Mouse (Mus musculus): ENCODE measurements at regions not wholly inside any gene's neighbourhood (a gene's known extent, or its start where the extent isn't known, plus 50 kb on each side); places are given as distances from the start of the nearest gene placed in this dataset.

GRCm38 (mm10) chr1:94868872-94869271, 444.6 kb upstream of the Fam174a start:
- Histone ChIP-seq H3K9me3 (ENCODE audit: control insufficient read depth, low read length) (no peaks in the 10 kb centered on the region), H3K4me1 (replicated peaks; ENCODE audit: control insufficient read depth, insufficient read depth, low read length) (no peaks in the 10 kb centered on the region), H3K27me3 (ENCODE audit: control insufficient read depth, insufficient read depth, low read length) (no peaks in the 10 kb centered on the region), H3K4me3 (ENCODE audit: low read depth, low read length) (no peak overlapping the region), H3K36me3 (ENCODE audit: control insufficient read depth, insufficient read depth, low read length) (no peaks in the 10 kb centered on the region), H3K9ac (ENCODE audit: low read length) (no peak overlapping the region), H3K27ac (ENCODE audit: low read depth, low read length) (no peak overlapping the region), H3K4me2 (ENCODE audit: low read depth, low read length, severe bottlenecking) (no peak overlapping the region)
- ATAC-seq (replicated peaks; ENCODE audit: low FRiP score): no peak
- no peak for DNase-seq (ENCODE audit: low spot score)

- 93% methylated on average over 1 of the region's 1 CpGs for WGBS
- H3K9ac ChIP-seq (ENCODE audit: low read length): no peak overlapping the region
- DNase-seq (ENCODE audit: low spot score): no peak
These were observed 432.9 kb upstream of the Fam174a start for GRCm38 (mm10) chr1:94880553-94880952.

DNA sequence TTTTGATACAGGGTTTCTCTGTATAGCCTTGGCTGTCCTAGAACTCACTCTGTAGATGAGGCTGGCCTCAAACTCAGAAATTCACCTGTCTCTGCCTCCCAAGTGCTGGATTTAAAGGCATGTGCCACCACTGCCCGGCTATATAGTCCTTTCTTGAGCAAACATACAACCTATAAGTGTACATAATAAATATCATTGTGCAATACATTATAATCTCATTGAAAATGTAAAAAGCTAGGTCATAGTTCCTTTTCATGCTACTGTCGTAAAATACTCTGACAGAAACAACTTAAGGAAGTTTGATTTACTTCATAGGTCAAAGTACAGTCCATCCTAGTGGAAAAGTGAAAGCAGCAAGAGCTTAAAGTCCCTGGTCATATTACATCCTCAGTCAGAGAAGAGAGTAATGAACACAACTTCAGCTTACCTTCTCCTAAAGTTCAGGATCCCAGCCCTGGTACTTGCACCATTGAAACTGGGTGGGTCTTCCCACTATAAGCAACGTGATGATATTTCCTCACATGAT, 408.4 kb upstream of the Fam174a start:
- no peak overlapping the region for H3K9ac ChIP-seq (ENCODE audit: low read length)
- H3K36me3 ChIP-seq (ENCODE audit: control insufficient read depth, insufficient read depth, low read length): no peaks in the 10 kb centered on the region
- H3K4me2 ChIP-seq (ENCODE audit: low read depth, low read length, severe bottlenecking): no peak overlapping the region
- ATAC-seq (replicated peaks; ENCODE audit: low FRiP score): no peak
- DNase-seq (ENCODE audit: low spot score): no peak
- H3K27me3 ChIP-seq (ENCODE audit: control insufficient read depth, insufficient read depth, low read length): no peaks in the 10 kb centered on the region
- H3K27ac ChIP-seq (ENCODE audit: low read depth, low read length): no peak overlapping the region
- no peak overlapping the region for H3K4me3 ChIP-seq (ENCODE audit: low read depth, low read length)
- H3K9me3 ChIP-seq (ENCODE audit: control insufficient read depth, low read length): no peaks in the 10 kb centered on the region
- WGBS: 86% methylated on average over 3 of the region's 3 CpGs
- H3K4me1 ChIP-seq (replicated peaks; ENCODE audit: control insufficient read depth, insufficient read depth, low read length): no peaks in the 10 kb centered on the region

More at GRCm38 (mm10) chr1:94880553-94880952, 432.9 kb upstream of the Fam174a start:
- H3K4me3 ChIP-seq (ENCODE audit: low read depth, low read length): no peak overlapping the region
- no peak for ATAC-seq (replicated peaks; ENCODE audit: low FRiP score)
- H3K27me3 ChIP-seq (ENCODE audit: control insufficient read depth, insufficient read depth, low read length): no peaks in the 10 kb centered on the region
- no peak overlapping the region for H3K27ac ChIP-seq (ENCODE audit: low read depth, low read length)
- no peaks in the 10 kb centered on the region for H3K9me3 ChIP-seq (ENCODE audit: control insufficient read depth, low read length)
- H3K4me1 ChIP-seq (replicated peaks; ENCODE audit: control insufficient read depth, insufficient read depth, low read length): no peaks in the 10 kb centered on the region
- H3K36me3 ChIP-seq (ENCODE audit: control insufficient read depth, insufficient read depth, low read length): no peaks in the 10 kb centered on the region
- H3K4me2 ChIP-seq (ENCODE audit: low read depth, low read length, severe bottlenecking): no peak overlapping the region

GRCm38 (mm10) chr1:94910839-94911238, 402.6 kb upstream of the Fam174a start:
- ATAC-seq (replicated peaks; ENCODE audit: low FRiP score): no peak
- DNase-seq (ENCODE audit: low spot score): no peak
- Histone ChIP-seq H3K9ac (ENCODE audit: low read length) (no peak overlapping the region), H3K4me1 (replicated peaks; ENCODE audit: control insufficient read depth, insufficient read depth, low read length) (no peaks in the 10 kb centered on the region), H3K9me3 (ENCODE audit: control insufficient read depth, low read length) (no peaks in the 10 kb centered on the region), H3K4me3 (ENCODE audit: low read depth, low read length) (no peak overlapping the region), H3K4me2 (ENCODE audit: low read depth, low read length, severe bottlenecking) (no peak overlapping the region), H3K27ac (ENCODE audit: low read depth, low read length) (no peak overlapping the region), H3K27me3 (ENCODE audit: control insufficient read depth, insufficient read depth, low read length) (no peaks in the 10 kb centered on the region), H3K36me3 (ENCODE audit: control insufficient read depth, insufficient read depth, low read length) (no peaks in the 10 kb centered on the region)
